In the genomic region with DNA sequence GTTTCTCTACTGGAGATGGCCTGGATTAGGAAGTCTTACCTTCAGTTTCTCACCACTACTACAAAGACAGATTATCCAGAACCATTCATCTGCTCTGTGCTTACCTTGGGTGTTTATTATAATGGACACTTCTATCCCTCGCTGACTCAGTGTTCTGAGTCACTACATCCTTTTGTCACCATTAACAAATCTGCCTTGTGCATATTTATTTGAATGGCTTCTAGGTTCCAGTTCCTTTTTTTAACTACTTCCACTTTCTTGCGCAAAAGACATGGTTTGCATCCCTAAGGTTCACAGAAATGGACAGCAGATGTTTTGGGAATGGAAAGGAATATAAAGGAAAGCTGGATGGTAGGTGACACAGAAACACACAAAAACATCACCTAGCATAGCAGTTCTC, we compare ENCODE assay signal across 21 mouse cellular contexts. TPM values are rescaled to one million over a fixed set of nuclear protein-coding genes. Genes with fewer than 3 reads are reported as not detected.
DNase-seq lines count a peak whose midpoint lies in the region; ATAC-seq and TF ChIP-seq lines count a peak whose summit lies in the region.
"Had no signal": no experiment of that assay in that cellular context is flagged by ENCODE, and none has a peak within 500 bp of the region (broad histone marks: within the 10 kb centered on the region; RNA-seq: fewer than 3 reads in every experiment).

No protein-coding gene starts in this region.

- TF ChIP-seq POLR2A in bone marrow macrophage, adult 2 months (IDR thresholded peaks at IDR 0.05; ENCODE audit: borderline replicate concordance, low read depth, low read length): no peak

- peak; percentile 26 for DNase-seq in 416B (ENCODE audit: low read depth)
- no peak for DNase-seq in adrenal gland, postnatal 14 days
- DNase-seq in cerebellum, postnatal 14 days: no peak
- DNase-seq: adrenal gland, postnatal 10 days; cerebellum, adult 18-20 months; cerebellum, adult 9-11 months; embryo, embryonic 11 days; gastrocnemius, postnatal 10 days; heart, postnatal 4 days had no signal

- TF ChIP-seq CTCF in bone marrow macrophage, adult 2 months (IDR thresholded peaks at IDR 0.05; ENCODE audit: low read depth, low read length): no peak

- H3K4me3 ChIP-seq in bone marrow macrophage, adult 2 months (ENCODE audit: insufficient read depth, low read length): no peak overlapping the region
- H3K4me3 ChIP-seq: embryonic facial prominence, embryonic 15.5 days; erythroblast, embryonic 14.5 days; forebrain, embryonic 10.5 days; heart, embryonic 13.5 days; hindbrain, embryonic 12.5 days had no signal

- peak overlapping the region; percentile 60 for H3K27ac ChIP-seq in bone marrow macrophage, adult 2 months (ENCODE audit: insufficient read depth, low read depth, low read length)
- H3K27ac ChIP-seq: embryonic facial prominence, embryonic 15.5 days; forebrain, embryonic 10.5 days; heart, embryonic 13.5 days; hindbrain, embryonic 12.5 days had no signal

- peaks cover 48% of the 10 kb centered on the region for H3K4me1 ChIP-seq in bone marrow macrophage, adult 2 months (ENCODE audit: control insufficient read depth, insufficient read depth, low read length)
- H3K4me1 ChIP-seq: embryonic facial prominence, embryonic 15.5 days; forebrain, embryonic 10.5 days had no signal

- peak; percentile 55 for ATAC-seq in megakaryocyte, adult 5-6 weeks (ENCODE audit: poor library complexity, severe bottlenecking)
- ATAC-seq in neutrophil, adult 5-6 weeks (ENCODE audit: extremely low read depth, insufficient number of reproducible peaks, low FRiP score, poor library complexity, severe bottlenecking): peak; percentile 68
- ATAC-seq: forebrain, embryonic 14.5 days; hindbrain, embryonic 16.5 days; inflammation-experienced regulatory T-cells, adult 6 months had no signal

RNA-seq across cellular contexts. Expression of a gene that starts 27.0 kb away (rescaled TPM):
- 48.4 and 48.8 TPM in 2 replicates for polyA plus RNA-seq in bone marrow macrophage, adult 2 months (2012; ENCODE audit: insufficient read depth, insufficient read length, missing spikeins)
- total RNA-seq in megakaryocyte, adult 5-6 weeks (2015): 8.3 and 9.5 TPM in 2 replicates
- 19.9 and 25.0 TPM in 2 replicates for total RNA-seq in megakaryocyte, adult 5-6 weeks (2017)
- 68.8 and 69.0 TPM in 2 replicates for total RNA-seq in neutrophil, adult 5-6 weeks (2017)
- total RNA-seq in adrenal gland, postnatal 14 days (2021): 7.5 and 7.8 TPM in 2 replicates
- total RNA-seq: MEL had no signal
- polyA plus RNA-seq: erythroblast, embryonic 14.5 days; inflammation-experienced regulatory T-cells, adult 6 months had no signal
